8 mouse cellular contexts compared by ENCODE assay signal in genomic region chr5:114174639-114175038, GRCm38 (mm10). TPM values are rescaled to one million over a fixed set of nuclear protein-coding genes. Genes with fewer than 3 reads are reported as not detected.
DNase-seq lines count a peak whose midpoint lies in the region; ATAC-seq lines count a peak whose summit lies in the region.

No protein-coding gene starts in this region.

- ATAC-seq in CD4-positive, CD25-positive, alpha-beta regulatory T cell, adult 4 months = no peak

- DNase-seq in CD4-positive, CD25-positive, alpha-beta regulatory T cell, adult 2 months (ENCODE audit: low read depth, low spot score) = peak; percentile 47
- DNase-seq in 3T3-L1 (ENCODE audit: low read depth, low spot score) (peak; percentile 52), liver (peak; percentile 74)
- DNase-seq in embryo, embryonic 10.5 days (ENCODE audit: low spot score) = peak; percentile 88
- peak; percentile 73 for DNase-seq in heart, postnatal 4 days
- peak; percentile 82 for DNase-seq in retina, embryonic 14.5 days (ENCODE audit: low spot score)
- no peak for DNase-seq in T-cell, adult 2 months (ENCODE audit: low spot score)

RNA-seq across cellular contexts. Expression of gene Acacb, which starts 28.3 kb away (rescaled TPM):
- under 1 TPM; 0.24 to 0.62 TPM for polyA plus RNA-seq in CD4-positive, CD25-positive, alpha-beta regulatory T cell, adult 4 months (2017; shearing (Covaris generic))
- 100 to 1,000 TPM; 101 to 102 TPM for total RNA-seq in heart, postnatal 4 days (2021)

RNA-seq across cellular contexts. Expression of gene Ung, which starts 44.5 kb away (rescaled TPM):
- polyA plus RNA-seq in CD4-positive, CD25-positive, alpha-beta regulatory T cell, adult 4 months (2017; shearing (Covaris generic)) = 1 to 10 TPM; 3.7 to 9.2 TPM
- 10 to 100 TPM; 34.0 to 40.7 TPM for total RNA-seq in heart, postnatal 4 days (2021)

RNA-seq across cellular contexts. Expression of gene Alkbh2, which starts 46.6 kb away (rescaled TPM):
- 1 to 10 TPM; 3.8 to 6.6 TPM for polyA plus RNA-seq in CD4-positive, CD25-positive, alpha-beta regulatory T cell, adult 4 months (2017; shearing (Covaris generic))
- 1 to 10 TPM; 4.8 to 6.4 TPM for total RNA-seq in heart, postnatal 4 days (2021)
